ENCODE assay signal across 26 mouse cellular contexts in genomic region chr17:89979055-89979853, GRCm38 (mm10).
A peak's percentile ranks its signal among the peaks of the same experiment; 100 is the strongest.
DNase-seq lines count a peak whose midpoint lies in the region; ATAC-seq lines count a peak whose summit lies in the region.
"Had no signal": no experiment of that assay in that cellular context is flagged by ENCODE, and none has a peak within 500 bp of the region (broad histone marks: within the 10 kb centered on the region; RNA-seq: fewer than 3 reads in every experiment).

No protein-coding gene starts in this region.

- no peak overlapping the region for H3K4me2 ChIP-seq in forebrain, embryonic 13.5 days
- H3K4me2 ChIP-seq in heart, embryonic 12.5 days, result no peak overlapping the region
- H3K4me2 ChIP-seq: hindbrain, embryonic 15.5 days; kidney, embryonic 15.5 days; limb, embryonic 12.5 days; liver, embryonic 15.5 days; lung, embryonic 14.5 days had no signal

- H3K9me3 ChIP-seq in forebrain, embryonic 13.5 days (replicated peaks), result no peaks in the 10 kb centered on the region
- no peaks in the 10 kb centered on the region for H3K9me3 ChIP-seq in heart, embryonic 12.5 days (replicated peaks)
- H3K9me3 ChIP-seq: hindbrain, embryonic 10.5 days; hindbrain, embryonic 15.5 days; kidney, embryonic 15.5 days; limb, embryonic 12.5 days; liver, embryonic 15.5 days had no signal

- no peak overlapping the region for H3K27ac ChIP-seq in forebrain, embryonic 13.5 days
- H3K27ac ChIP-seq in heart, embryonic 12.5 days (ENCODE audit: poor library complexity, severe bottlenecking), result no peak overlapping the region
- H3K27ac ChIP-seq: hindbrain, embryonic 10.5 days; hindbrain, embryonic 15.5 days; kidney, embryonic 15.5 days; limb, embryonic 12.5 days; liver, embryonic 15.5 days; stomach, postnatal 0 days had no signal

- no peak overlapping the region for H3K9ac ChIP-seq in forebrain, embryonic 13.5 days
- H3K9ac ChIP-seq in heart, embryonic 12.5 days, result no peak overlapping the region
- H3K9ac ChIP-seq: hindbrain, embryonic 15.5 days; kidney, embryonic 15.5 days; limb, embryonic 12.5 days; liver, embryonic 15.5 days; lung, embryonic 14.5 days had no signal

- DNase-seq in frontal cortex, postnatal 25 days (ENCODE audit: low spot score in 2 of 2), result no peak
- peak; percentile 84 for DNase-seq in Muller cell, postnatal 12 days (ENCODE audit: inconsistent ontology term)
- DNase-seq in retina, postnatal 1 day, result peak; percentile 43
- no peak for DNase-seq in layer of hippocampus, adult 11-12 months (ENCODE audit: low spot score)
- DNase-seq: adrenal gland, postnatal 14 days; cerebellum, adult 18-20 months; cerebellum, postnatal 10 days; gastrocnemius, postnatal 10 days; heart, postnatal 14 days; kidney, adult 18-20 months; kidney, postnatal 36 days; lung, embryonic 14.5 days; lung, postnatal 14 days; right cerebral cortex, postnatal 4 days; thymus, adult 2 months; thymus, postnatal 36 days had no signal

- no peaks in the 10 kb centered on the region for H3K27me3 ChIP-seq in forebrain, embryonic 13.5 days
- no peaks in the 10 kb centered on the region for H3K27me3 ChIP-seq in heart, embryonic 12.5 days (replicated peaks)
- H3K27me3 ChIP-seq: hindbrain, embryonic 15.5 days; kidney, embryonic 15.5 days; limb, embryonic 12.5 days; liver, embryonic 15.5 days had no signal

- no peak overlapping the region for H3K4me3 ChIP-seq in forebrain, embryonic 13.5 days
- no peak overlapping the region for H3K4me3 ChIP-seq in heart, embryonic 12.5 days
- H3K4me3 ChIP-seq: hindbrain, embryonic 10.5 days; hindbrain, embryonic 15.5 days; kidney, embryonic 15.5 days; limb, embryonic 12.5 days; liver, embryonic 15.5 days had no signal

- 13% methylated on average over 5 of the region's 5 CpGs for WGBS in forebrain, embryonic 13.5 days
- 38% methylated on average over 5 of the region's 5 CpGs for WGBS in heart, embryonic 12.5 days

- ATAC-seq in frontal cortex, adult (ENCODE audit: low TSS enrichment), result peak; percentile 57; the same call in 1 of the 2 replicates
- peak; percentile 76; the same call in 1 of the 2 replicates for ATAC-seq in forebrain, embryonic 13.5 days
- ATAC-seq in heart, embryonic 12.5 days (ENCODE audit: insufficient number of reproducible peaks, low FRiP score), result no peak
- ATAC-seq: inflammation-experienced regulatory T-cells, adult 6 months had no signal

- H3K36me3 ChIP-seq in forebrain, embryonic 13.5 days (ENCODE audit: poor library complexity, severe bottlenecking), result no peaks in the 10 kb centered on the region
- H3K36me3 ChIP-seq in heart, embryonic 12.5 days, result no peaks in the 10 kb centered on the region
- H3K36me3 ChIP-seq: hindbrain, embryonic 10.5 days; hindbrain, embryonic 15.5 days; kidney, embryonic 15.5 days; limb, embryonic 12.5 days; liver, embryonic 15.5 days had no signal

- H3K4me1 ChIP-seq in forebrain, embryonic 13.5 days, result 0 out of 2 replicates have a peak, but pooled peaks cover 8% of the 10 kb centered on the region
- H3K4me1 ChIP-seq in heart, embryonic 12.5 days (replicated peaks), result no peaks in the 10 kb centered on the region
- H3K4me1 ChIP-seq: kidney, embryonic 15.5 days; limb, embryonic 12.5 days; liver, embryonic 15.5 days had no signal

Comparison
In these comparisons a context has a peak if more than half of its experiments do, and no peak if none do; other contexts are left out.
1. DNase-seq: peak in Muller cell, postnatal 12 days (single experiment) and retina, postnatal 1 day (single experiment); none in frontal cortex, postnatal 25 days (0 of 2) and layer of hippocampus, adult 11-12 months (single experiment).